Mouse (Mus musculus): ENCODE measurements at regions not wholly inside any gene's neighbourhood (a gene's known extent, or its start where the extent isn't known, plus 50 kb on each side); places are given as distances from the start of the nearest gene placed in this dataset.

- no peak for TF ChIP-seq CTCF (IDR thresholded peaks at IDR 0.05; ENCODE audit: extremely low read depth, insufficient read depth, low read length)
- no peak for TF ChIP-seq POLR2A (IDR thresholded peaks at IDR 0.05; ENCODE audit: extremely low read depth, insufficient read depth, low read length)
Observed at GRCm38 (mm10) chr11:48098063-48098462, 109.3 kb upstream of the Sgcd start.

Measured in cortical plate, adult 2 months (tissue).